Mouse (Mus musculus): ENCODE results near the gene Arl6ip4.
A peak's percentile ranks its signal among the peaks of the same experiment; 100 is the strongest.

Gene Arl6ip4

DNA sequence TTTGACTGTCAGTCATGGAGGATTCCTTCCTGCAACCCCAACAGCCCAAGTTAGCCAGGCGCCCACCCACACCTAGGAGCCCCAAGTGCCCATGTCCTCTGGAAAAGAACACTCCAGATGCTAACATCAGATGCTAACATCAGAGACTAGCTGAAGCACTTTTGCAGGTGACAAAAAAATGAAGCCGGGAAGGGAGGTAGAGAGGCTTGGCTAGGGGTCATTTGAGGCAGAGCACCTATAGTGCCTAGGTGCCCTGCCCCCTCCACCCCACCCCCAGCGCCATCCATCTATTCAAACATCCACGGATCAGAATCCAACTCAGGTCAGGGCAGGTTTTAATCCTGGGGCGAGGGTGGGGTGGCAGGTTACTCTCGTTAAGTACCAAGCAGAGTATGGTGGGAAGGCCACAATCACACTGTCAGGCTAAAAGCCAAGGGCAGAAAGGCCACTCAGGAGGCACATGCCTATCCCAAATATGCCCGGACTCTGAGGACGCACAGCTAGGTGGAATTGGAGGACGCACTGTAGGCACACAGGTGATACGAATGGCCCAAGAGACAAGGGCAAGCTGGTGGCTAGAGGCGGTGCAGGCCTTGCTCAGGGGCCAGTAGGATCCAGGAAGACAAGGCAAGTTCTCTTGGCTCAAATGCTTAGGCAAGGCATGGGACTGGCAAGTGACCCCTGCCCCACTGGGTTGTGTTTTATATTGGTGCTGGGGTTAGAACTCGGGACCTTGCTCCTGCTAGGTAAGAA is 21.9 kb upstream of the Arl6ip4 start:
- no peak for DNase-seq (ENCODE audit: low read depth, low spot score)

DNA sequence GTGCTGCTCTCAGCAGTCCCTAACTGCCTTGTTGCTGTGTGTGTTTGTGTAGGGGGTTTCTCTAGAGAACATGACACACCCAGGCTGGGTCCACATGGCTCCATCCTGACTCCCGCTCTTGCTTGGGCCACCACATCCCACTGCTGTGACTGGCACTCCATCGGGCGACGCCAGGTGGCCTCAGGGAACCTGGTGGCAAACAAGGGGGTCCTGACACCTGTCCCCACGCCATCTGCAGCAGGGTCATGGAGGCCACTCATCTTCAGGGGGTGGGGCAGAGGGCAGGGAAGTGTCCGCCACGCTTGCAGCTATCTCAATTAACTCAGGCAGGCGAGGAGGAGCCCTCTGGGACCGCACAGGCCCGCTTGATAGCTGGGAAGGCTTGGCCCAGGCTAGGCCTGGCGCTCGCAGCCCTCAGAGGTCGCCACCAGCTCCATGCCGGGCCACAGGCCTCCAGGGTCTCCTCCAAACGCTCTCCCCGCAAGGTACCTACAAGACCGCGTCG is 20.8 kb upstream of the Arl6ip4 start:
- DNase-seq (ENCODE audit: low read depth, low spot score), result no peak

DNA sequence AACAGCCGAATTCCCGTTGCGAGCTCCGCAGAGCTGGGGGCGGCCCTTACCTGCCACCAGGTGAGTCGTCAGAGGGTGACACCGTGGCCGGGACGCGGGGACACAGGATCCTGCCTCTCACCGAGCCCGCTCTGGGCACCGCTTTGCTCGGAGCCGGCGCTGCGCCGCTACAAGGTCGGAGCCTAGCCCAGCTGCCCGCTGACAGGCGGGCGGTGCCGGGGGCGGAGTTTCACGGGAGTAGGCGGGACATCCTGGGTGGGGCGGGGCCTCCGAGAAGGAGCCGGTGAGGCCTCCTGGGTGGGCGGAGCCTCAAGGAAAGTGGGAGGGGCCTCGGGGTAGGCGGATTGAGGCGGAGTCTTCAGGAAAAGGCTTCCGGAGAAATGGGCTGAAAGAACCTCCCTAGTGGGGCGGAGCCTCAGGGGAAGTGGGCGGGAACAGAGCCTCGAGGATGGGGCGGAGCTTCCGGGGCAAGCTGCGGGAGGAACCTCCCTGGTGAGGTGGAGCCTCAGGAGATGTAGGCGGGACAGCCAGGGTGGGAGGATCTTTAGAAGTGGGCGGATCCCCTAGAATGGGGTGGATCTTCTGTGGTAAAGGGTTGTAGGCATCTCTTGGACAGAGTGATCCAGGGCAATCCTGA is 20.2 kb upstream of the Arl6ip4 start, which contains the start of gene Abcb9:
Abcb9 (minus strand) TSS at position 203 of the 637 bp plus-strand sequence.
- DNase-seq (ENCODE audit: low read depth, low spot score), result peak; percentile 91

DNA sequence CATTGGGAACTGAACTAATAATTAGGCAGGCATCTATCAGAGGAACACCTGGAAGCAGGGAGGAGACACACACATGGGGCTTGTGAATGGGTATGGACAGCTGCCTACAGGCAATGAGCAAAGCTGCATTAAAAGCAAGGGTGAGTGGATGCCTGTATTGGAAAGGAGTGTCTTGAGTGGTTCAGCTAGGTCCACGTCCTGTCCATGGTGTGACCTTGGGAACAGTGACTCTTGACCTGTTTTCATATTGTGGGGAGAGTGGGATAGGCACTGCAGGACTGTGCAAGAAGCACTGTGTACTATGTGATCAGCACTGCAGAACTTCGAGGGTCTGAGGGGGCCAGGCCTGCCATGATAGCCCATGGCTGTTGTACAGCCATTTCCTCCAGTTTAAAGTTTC is 17.0 kb upstream of the Arl6ip4 start:
- DNase-seq (ENCODE audit: low read depth, low spot score), result no peak

DNA sequence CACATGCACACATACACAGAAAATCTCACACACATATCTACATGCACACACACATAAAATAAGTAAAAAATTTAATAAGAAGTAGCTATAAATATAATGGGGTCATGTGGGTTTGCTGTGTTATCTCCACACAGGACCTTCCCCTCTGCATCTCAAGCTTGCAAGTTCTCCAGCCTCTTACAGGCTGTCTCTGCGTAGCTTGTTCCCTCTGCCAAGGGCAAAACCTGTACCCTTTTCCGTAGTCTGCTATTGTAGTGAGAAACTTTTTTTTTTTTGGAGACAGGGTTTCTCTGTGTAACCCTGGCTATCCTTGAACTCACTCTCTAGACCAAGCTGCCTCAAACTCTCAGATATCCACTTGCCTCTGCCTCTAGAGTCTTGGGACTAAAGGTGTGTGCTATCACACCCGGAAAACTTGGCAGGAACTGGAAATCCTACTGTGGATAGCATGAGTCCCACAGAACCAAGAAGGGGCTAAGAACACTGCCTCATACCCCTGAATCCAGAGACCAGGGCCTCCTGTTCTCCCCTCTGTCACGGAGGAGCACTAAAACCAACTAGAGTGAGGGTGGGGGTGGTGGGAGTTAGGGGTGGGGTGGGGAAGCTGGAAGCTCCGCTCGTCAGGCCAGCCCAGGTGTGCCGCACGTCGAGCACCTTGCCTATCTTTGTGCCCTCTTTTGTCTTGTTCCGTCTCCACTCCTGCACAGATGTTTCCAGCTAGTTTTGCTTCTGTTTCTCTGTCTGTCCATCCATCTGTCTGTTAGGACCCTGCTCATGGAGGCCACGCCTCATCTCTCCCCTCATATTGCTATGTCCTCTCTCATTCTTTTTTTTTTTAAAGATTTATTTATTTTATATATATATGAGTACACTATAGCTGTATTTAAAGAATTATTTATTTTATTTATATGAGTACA is 15.5 kb upstream of the Arl6ip4 start:
- DNase-seq (ENCODE audit: low read depth, low spot score), result no peak

DNA sequence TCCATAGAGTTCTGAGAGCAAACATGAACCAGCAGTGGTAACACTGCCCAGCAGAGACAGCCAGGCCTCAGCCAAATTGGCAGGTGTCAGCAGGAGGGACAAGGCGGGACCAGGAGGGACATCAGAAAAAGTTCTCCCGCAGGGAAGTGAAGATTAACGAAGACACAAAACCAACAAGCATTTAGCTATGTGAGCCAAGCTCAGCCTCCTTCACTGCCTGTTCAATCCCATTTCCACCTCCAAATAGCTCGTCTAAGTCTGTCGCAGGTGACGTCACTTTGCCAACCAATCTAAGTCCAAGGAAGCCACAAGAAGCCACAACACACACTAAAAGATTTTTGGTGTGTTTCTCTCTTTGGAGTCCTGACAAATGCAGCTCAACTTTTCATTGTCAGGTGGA is 13.6 kb upstream of the Arl6ip4 start:
- no peak for DNase-seq (ENCODE audit: low read depth, low spot score)

DNA sequence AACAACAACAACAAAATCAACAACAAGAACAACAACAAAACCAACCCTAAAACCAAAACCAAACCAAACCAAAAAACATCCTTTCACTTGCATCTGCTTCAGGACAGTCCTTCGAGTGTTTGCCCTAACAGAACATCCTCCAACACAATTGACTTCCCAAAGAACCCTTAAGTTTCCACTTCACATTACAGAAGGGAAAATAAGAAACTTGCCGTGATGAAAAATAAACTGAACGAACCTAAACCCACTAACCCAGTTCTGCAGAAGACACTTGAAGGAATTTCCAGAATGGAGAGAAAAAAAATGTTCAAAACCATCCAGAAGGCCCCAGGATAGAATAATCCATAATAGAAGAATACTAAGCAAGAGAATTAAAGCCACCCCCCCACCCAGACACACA is 12.9 kb upstream of the Arl6ip4 start:
- DNase-seq (ENCODE audit: low read depth, low spot score), result no peak

DNA sequence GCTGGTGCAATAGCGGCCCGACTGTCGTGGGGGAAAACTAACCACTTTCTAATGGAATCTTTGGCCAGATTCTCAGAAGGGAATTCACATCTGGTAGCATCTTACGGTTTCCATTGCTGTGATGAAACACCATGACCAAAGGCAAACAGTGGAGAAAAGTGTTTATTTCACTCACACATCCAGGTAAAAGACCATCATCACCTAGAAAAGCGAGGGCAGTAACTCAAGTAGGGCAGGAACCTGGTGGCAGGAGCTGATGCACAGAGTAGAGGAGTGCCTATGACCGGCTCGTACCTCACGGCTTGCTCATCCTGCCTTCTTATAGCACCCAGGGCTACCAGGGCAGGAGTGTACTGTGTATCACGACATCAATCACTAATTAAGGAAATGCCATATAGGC is 12.3 kb upstream of the Arl6ip4 start:
- DNase-seq (ENCODE audit: low read depth, low spot score), result no peak

DNA sequence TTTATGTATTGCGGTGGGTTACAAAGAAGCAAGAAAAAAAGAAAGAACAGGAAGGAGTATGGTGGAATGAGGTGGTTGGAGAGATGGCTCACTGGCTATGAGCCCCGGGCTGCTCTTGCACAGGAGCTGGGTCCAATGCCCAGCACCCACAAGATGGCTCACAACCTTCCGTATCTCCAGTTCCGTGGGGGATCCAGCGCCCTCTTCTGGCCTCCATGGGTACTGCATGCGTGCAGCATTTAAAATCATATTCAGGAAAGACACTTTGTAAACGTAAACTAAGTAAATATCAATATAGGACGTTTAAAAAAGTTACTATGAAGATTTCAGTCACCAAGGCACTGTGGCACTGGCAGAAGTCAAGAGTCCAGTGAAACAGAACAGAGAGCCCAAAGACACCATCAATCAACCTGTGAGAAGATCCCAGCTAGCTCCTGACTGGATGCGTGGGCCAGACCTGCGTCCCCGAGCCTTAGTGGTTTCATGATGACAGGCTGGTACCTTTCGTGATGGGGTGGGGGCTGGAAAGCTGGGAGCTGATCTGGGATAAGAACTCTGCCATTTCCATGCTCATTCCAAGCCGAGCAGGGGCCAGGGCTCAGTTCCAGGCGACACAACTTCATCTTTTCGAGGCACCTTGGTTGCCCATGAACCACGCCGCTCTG is 4.7 kb upstream of the Arl6ip4 start:
- peak; percentile 61 for DNase-seq (ENCODE audit: low read depth, low spot score)

DNA sequence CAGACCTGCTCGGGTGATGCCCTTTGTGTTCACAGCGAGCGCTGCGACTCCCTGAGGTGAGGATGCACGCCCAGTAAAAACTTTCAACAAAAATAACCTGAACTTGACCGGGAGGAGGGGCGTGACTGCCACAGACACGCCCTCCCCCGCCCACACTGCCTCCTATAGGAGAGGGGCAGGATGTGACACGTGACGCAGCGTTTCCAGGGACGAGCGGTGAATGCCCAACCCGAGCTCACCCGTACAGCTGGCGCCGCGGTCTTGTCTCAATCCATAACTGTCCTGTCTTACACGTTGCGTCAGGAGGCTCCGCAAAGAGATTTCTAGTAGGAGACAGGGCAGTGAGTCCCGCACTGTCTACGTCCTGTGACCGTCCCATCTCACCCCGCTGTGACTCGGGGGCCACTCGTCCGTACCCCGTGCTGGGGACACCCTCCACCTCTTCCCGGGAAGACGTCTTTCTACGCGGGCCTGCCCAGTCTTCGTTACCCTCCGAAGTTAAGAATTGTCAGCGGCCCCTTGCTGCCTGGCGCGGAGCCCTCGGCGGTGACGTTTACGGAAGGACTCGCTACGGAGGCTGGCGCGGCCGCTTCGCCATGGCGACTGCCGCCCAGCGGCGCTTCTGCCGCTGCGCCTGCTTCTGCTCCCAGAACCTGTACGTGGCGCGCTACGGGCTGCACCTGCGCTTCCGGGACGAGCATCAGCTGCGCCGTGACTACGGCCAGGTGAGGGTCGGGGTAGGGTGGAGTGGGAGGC is 4.0 kb upstream of the Arl6ip4 start, which contains the start of gene Ogfod2:
Ogfod2 (plus strand) TSS at position 556 of the 756 bp plus-strand sequence.
- DNase-seq (ENCODE audit: low read depth, low spot score), result peak; percentile 97

DNA sequence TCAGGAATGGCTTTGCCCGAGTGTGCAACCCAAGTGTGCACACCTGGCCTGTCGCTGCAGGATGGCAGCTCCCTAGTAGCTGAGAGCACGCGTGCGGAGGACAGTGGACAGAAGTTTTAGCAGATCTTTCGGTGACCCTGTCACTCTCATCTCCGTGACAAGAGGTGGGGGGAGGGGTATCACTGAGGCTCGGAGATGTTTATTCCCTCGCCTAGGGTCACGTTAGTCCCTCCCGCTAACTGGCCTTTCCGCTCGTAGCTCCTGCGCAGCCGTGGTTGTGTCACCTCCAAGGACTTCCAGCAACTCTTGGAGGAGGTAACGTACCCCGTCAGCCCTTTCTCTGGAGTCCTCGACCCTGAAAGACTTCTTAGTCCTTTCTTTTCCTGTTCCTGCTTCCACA is 3.4 kb upstream of the Arl6ip4 start:
- DNase-seq (ENCODE audit: low read depth, low spot score), result peak; percentile 28

DNA sequence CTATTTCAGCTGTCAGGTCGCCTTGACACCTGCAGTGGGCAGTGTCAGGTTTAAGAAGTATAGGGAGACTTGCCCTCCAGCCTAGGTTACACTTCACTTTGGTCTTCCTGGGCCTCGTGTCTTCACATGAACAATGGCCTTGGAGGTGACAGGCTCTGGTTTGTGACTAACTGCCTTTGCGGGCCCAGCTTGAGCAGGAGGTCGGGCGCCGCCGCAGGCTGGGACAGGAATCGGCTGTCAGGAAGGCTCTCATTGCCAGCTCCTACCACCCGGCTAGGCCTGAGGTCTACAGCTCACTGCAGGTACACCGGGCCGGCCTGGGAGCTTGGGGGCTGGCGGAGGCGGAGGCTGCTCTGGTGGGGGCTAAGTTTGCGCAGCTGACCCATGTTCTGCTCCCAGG is 2.9 kb upstream of the Arl6ip4 start:
- peak; percentile 49 for DNase-seq (ENCODE audit: low read depth, low spot score)

DNA sequence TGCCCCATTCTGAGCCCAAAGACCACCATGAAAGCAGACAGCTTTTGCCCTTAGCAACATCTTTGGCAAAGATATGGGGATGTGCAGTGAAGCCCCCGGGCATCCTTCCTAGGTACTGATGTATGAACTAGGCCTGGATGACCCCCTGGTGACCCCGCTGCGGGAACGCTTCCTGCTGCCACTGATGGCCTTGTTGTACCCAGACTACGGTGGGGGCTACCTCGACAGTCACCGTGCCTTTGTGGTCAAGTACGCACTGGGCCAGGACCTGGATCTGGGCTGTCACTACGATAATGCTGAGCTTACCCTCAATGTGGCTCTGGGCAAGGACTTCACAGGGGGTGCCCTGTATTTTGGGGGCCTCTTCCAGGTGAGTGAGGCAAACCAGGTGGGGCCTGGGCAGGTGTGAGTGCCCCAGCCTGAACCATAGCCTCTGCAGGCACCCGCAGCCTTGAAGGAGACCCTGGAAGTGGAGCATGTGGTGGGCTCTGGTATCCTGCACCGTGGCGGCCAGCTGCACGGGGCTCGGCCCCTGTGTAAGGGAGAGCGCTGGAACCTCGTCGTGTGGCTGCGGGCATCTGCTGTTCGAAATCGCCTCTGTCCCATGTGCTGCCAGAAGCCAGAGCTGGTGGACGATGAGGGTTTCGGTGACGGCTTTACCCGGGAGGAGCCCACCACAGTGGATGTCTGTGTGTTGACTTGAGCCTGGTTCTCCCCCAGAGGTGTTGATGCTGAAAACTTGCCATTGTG is 1.4 kb upstream of the Arl6ip4 start:
- DNase-seq (ENCODE audit: low read depth, low spot score), result no peak

DNA sequence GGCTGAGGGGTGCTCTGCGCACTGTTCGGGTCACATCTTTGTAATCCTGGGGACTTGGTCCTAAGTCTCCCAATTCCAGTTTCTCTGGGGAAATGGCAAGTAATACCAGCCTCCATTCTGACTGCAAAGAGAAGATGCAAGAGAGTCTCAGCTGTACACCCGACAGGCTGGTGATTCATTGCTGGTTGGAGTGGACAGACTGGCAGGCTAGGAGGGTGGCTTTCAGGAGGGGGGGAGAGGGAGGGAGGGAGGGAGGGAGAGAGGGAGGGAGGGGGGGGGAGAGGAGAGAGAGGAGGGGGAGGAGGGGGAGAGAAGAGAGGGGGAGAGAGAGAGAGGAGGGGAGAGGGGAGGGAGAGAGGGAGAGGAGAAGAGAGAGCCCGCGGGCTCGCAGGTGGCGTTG is 358 bp upstream of the Arl6ip4 start:
- DNase-seq (ENCODE audit: low read depth, low spot score), result peak; percentile 16

DNA sequence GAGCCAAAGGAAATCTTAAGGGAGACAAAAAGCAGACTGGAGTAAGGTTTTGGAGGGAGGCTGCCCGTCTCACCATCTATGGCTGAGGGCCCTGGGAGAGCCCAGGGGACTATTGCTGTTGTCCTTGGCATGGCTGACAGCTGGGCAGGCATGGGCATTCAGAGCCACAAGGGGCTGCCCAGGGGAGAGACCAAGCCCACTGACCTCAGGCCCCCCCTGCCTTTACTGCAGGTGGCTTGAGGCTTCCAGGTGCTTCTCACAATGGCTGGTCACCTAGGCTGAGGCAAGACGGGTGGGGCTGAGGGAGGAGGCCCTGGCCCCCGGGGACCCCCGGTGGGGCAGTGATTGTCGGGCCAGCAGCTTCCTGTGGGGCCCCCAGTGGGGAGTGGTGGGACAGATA is 3.3 kb downstream of the Arl6ip4 start:
- no peak for DNase-seq (ENCODE audit: low read depth, low spot score)

DNA sequence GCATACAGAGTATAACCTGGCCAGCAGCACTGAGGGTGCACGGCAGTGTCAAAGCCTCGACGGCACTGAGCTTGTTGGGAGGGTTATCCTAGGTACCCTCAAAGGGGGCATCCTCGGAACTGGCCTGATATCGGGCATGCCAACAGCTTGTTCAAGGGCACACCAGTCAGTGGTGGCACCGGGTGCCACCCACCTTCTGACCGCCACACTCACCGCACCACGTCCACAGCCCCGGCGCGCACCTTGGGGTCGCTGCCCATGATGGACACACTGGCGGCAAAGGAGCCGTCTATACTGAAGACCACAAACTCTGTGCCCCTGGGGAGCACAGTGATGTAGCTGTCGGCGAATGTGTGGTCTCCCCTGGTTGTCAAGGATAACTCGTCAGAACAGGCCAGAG is 6.5 kb downstream of the Arl6ip4 start:
- DNase-seq (ENCODE audit: low read depth, low spot score), result no peak

DNA sequence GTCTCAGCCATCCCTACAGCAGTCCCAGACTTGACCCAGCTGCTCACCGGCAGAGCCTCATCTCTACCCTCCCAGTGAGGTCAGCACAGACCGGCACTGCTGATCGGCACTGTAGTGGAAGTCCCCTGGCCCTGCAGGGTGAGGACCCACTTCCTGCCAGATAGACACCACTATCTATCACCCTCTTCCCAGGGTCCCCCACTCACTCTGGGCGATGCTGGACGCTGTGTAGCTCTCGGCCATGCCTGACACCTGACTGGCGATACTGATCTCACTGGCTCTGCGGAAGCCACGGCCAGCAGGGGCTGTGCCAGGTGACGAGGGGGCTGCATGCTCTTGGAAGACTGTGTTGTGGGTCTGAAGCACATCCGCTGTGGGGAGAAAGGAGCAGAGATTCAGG is 9.2 kb downstream of the Arl6ip4 start:
- no peak for DNase-seq (ENCODE audit: low read depth, low spot score)

DNA sequence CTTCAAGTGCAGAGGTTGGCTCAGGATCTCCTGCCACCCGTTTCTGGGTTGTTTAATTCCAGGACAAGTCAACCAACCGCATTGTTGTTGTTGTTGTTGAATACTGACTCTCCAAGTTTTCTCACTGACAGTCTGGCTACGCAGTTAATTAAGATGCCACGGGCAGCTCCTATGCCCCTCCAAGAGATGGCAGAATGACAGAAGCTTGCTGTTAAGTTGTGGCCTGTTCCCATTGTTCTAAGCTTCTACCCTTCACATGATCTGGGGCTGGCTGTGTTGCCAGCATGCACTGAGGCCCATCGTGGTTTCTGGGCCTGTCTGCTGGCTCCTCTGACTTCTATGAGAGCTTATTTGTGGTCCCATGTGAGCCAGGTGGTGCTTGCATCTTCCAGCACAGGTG is 18.4 kb downstream of the Arl6ip4 start:
- DNase-seq (ENCODE audit: low read depth, low spot score), result no peak

DNA sequence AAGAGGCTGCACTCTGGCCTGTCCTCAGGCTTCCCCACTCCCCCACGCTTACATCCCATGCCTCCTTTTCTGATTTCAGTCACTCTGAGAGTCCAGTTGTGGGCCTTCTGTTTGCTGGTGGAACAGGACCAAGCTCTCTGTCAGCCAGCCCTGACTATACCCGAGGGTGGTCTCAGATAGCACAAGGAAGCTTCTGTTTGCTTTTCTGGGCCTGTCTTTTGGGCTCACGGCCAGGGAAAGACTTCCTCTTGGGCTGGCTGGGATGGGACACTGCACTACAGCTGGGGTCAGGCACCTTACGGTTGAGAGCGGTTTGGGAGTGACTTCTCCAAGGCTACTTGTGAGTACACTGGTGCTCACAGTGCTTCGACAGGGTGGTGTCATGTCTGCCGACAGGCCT is 22.2 kb downstream of the Arl6ip4 start:
- DNase-seq (ENCODE audit: low read depth, low spot score), result no peak

DNA sequence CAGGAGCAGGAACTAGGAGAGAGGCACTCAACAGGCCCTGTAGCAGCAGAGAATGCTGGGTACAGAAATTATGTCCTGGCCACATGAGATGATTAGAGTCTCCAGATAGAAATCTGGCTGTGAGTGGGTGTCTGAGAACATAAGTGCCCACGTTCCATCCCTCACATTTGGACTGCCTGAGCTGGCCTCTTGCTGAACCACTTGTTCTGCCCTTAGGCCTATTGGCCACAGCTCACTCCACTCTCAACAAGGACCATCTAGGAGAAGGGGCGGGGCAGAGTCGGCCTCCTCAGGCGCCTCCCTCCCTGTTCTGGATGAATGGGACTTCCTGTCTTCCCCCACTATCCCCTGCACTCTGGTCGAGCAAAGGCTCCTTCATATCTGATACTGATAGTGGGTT is 33.1 kb downstream of the Arl6ip4 start:
- no peak for DNase-seq (ENCODE audit: low read depth, low spot score)

Measured in mesoderm, embryonic 11.5 days (tissue).